In the genomic region with DNA sequence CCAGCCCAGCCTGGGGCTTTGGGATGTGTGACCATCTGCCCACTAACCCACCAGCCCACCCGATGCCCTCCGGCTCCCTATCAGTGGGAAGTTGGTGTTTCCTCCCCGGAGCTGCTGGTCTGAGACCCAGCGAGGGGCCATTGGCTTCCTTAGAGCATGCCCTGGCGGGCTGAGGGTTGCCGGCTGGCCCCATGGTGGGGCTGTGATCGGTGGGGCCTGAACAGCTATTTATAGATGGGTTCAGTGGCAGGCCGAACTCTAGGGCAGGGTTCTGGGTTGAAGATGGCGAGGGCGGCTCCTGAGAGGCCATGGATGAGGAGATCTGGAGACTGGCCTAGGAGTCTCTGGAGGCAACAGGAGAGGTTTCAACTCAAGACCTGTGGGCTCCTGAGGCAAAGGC, we compare ENCODE assay signal across 10 mouse cellular contexts. TPM values are rescaled to one million over a fixed set of nuclear protein-coding genes. Genes with fewer than 3 reads are reported as not detected.
DNase-seq lines count a peak whose midpoint lies in the region; ATAC-seq and TF ChIP-seq lines count a peak whose summit lies in the region.
"Had no signal": no experiment of that assay in that cellular context is flagged by ENCODE, and none has a peak within 500 bp of the region (broad histone marks: within the 10 kb centered on the region; RNA-seq: fewer than 3 reads in every experiment).

No protein-coding gene starts in this region.

- peak overlapping the region; percentile 2; the same call in 1 of the 2 replicates for H3K4me3 ChIP-seq in heart, embryonic 16.5 days (ENCODE audit: low read length)
- peak overlapping the region; percentile 18 for H3K4me3 ChIP-seq in thymus, adult 2 months (ENCODE audit: control insufficient read depth, insufficient read depth, low read length)
- peak overlapping the region; percentile 50 for H3K4me3 ChIP-seq in liver, embryonic 16.5 days (ENCODE audit: low read depth, low read length)
- no peak overlapping the region for H3K4me3 ChIP-seq in midbrain, embryonic 15.5 days
- no peak overlapping the region for H3K4me3 ChIP-seq in hindbrain, embryonic 12.5 days
- H3K4me3 ChIP-seq: limb, embryonic 15.5 days had no signal

- DNase-seq in heart, adult 18-20 months: no peak
- no peak for DNase-seq in thymus, adult 2 months
- no peak for DNase-seq in thymus, postnatal 4 days
- no peak for DNase-seq in ovary, adult 18-20 months (ENCODE audit: low spot score)

- peak overlapping the region; percentile 5; the same call in 1 of the 2 replicates for H3K9ac ChIP-seq in heart, embryonic 16.5 days (ENCODE audit: low read length)
- peak overlapping the region; percentile 50 for H3K9ac ChIP-seq in liver, embryonic 16.5 days (ENCODE audit: low read depth, low read length)
- no peak overlapping the region for H3K9ac ChIP-seq in midbrain, embryonic 15.5 days
- no peak overlapping the region for H3K9ac ChIP-seq in hindbrain, embryonic 12.5 days
- H3K9ac ChIP-seq: limb, embryonic 15.5 days had no signal

- TF ChIP-seq CTCF in thymus, adult 2 months (IDR thresholded peaks at IDR 0.05; ENCODE audit: borderline replicate concordance, control insufficient read depth, extremely low read depth, insufficient read depth, low read length, poor library complexity): no peak

- no peak for ATAC-seq in heart, embryonic 16.5 days (replicated peaks; ENCODE audit: extremely low read depth, insufficient read depth, low FRiP score)
- no peak; the same call in 1 of the 2 replicates for ATAC-seq in liver, embryonic 16.5 days (ENCODE audit: low read depth)
- no peak for ATAC-seq in midbrain, embryonic 15.5 days (replicated peaks)
- no peak for ATAC-seq in hindbrain, embryonic 12.5 days (ENCODE audit: low FRiP score)
- ATAC-seq: activated CD4-positive, CD25-positive, alpha-beta regulatory T cell, adult 4 months had no signal

- 47% methylated on average over 10 of the region's 10 CpGs for WGBS in heart, embryonic 16.5 days
- 51% methylated on average over 10 of the region's 10 CpGs for WGBS in thymus, adult 2 months
- 39% methylated on average over 10 of the region's 10 CpGs for WGBS in liver, embryonic 16.5 days (ENCODE audit: insufficient replicate concordance)
- 80% methylated on average over 10 of the region's 10 CpGs for WGBS in midbrain, embryonic 15.5 days
- WGBS in hindbrain, embryonic 12.5 days: 80% methylated on average over 10 of the region's 10 CpGs

- H3K4me2 ChIP-seq in heart, embryonic 16.5 days (ENCODE audit: low read depth, low read length): no peak overlapping the region
- peak overlapping the region; percentile 19; the same call in 1 of the 2 replicates for H3K4me2 ChIP-seq in liver, embryonic 16.5 days (ENCODE audit: low read depth, low read length)
- H3K4me2 ChIP-seq in midbrain, embryonic 15.5 days: no peak overlapping the region
- no peak overlapping the region for H3K4me2 ChIP-seq in hindbrain, embryonic 12.5 days (replicated peaks)
- H3K4me2 ChIP-seq: limb, embryonic 15.5 days had no signal

- no peaks in the 10 kb centered on the region for H3K27me3 ChIP-seq in heart, embryonic 16.5 days (ENCODE audit: control insufficient read depth, insufficient read depth, low read length)
- no peaks in the 10 kb centered on the region for H3K27me3 ChIP-seq in thymus, adult 2 months (ENCODE audit: control insufficient read depth, insufficient read depth, low read length)
- H3K27me3 ChIP-seq in liver, embryonic 16.5 days (ENCODE audit: control insufficient read depth, insufficient read depth, low read depth, low read length): peaks cover 2% of the 10 kb centered on the region; the same call in 1 of the 2 replicates
- H3K27me3 ChIP-seq in midbrain, embryonic 15.5 days (replicated peaks): no peaks in the 10 kb centered on the region
- no peaks in the 10 kb centered on the region for H3K27me3 ChIP-seq in hindbrain, embryonic 12.5 days

- no peak for TF ChIP-seq POLR2A in thymus, adult 2 months (IDR thresholded peaks at IDR 0.05; ENCODE audit: control insufficient read depth, extremely low read depth, insufficient read depth, low read length, poor library complexity)

- H3K9me3 ChIP-seq in heart, embryonic 16.5 days (replicated peaks; ENCODE audit: control insufficient read depth, low read length): no peaks in the 10 kb centered on the region
- H3K9me3 ChIP-seq in liver, embryonic 16.5 days (replicated peaks; ENCODE audit: control insufficient read depth, low read length): no peaks in the 10 kb centered on the region
- no peaks in the 10 kb centered on the region for H3K9me3 ChIP-seq in midbrain, embryonic 15.5 days
- no peaks in the 10 kb centered on the region for H3K9me3 ChIP-seq in hindbrain, embryonic 12.5 days (replicated peaks)
- H3K9me3 ChIP-seq: limb, embryonic 15.5 days had no signal

- H3K4me1 ChIP-seq in heart, embryonic 16.5 days (ENCODE audit: control insufficient read depth, insufficient read depth, low read length): 0 out of 2 replicates have a peak, but pooled peaks cover 6% of the 10 kb centered on the region
- H3K4me1 ChIP-seq in thymus, adult 2 months (replicated peaks; ENCODE audit: control insufficient read depth, insufficient read depth, low read length): peaks cover 4% of the 10 kb centered on the region; the same call in 1 of the 2 replicates
- H3K4me1 ChIP-seq in liver, embryonic 16.5 days (ENCODE audit: control insufficient read depth, low read depth, low read length): peaks cover 23% of the 10 kb centered on the region
- no peaks in the 10 kb centered on the region for H3K4me1 ChIP-seq in midbrain, embryonic 15.5 days
- no peaks in the 10 kb centered on the region for H3K4me1 ChIP-seq in hindbrain, embryonic 12.5 days

- H3K27ac ChIP-seq in heart, embryonic 16.5 days (ENCODE audit: low read length): no peak overlapping the region
- no peak overlapping the region for H3K27ac ChIP-seq in thymus, adult 2 months (ENCODE audit: control insufficient read depth, insufficient read depth, low read length)
- H3K27ac ChIP-seq in liver, embryonic 16.5 days (ENCODE audit: low read length): peak overlapping the region; percentile 52; the same call in 1 of the 2 replicates
- H3K27ac ChIP-seq in midbrain, embryonic 15.5 days: no peak overlapping the region
- no peak overlapping the region for H3K27ac ChIP-seq in hindbrain, embryonic 12.5 days
- H3K27ac ChIP-seq: limb, embryonic 15.5 days had no signal

- H3K36me3 ChIP-seq in heart, embryonic 16.5 days (ENCODE audit: control insufficient read depth, insufficient read depth): no peaks in the 10 kb centered on the region
- H3K36me3 ChIP-seq in thymus, adult 2 months (ENCODE audit: control insufficient read depth, insufficient read depth, low read length): no peaks in the 10 kb centered on the region
- no peaks in the 10 kb centered on the region for H3K36me3 ChIP-seq in liver, embryonic 16.5 days (ENCODE audit: control insufficient read depth, insufficient read depth)
- H3K36me3 ChIP-seq in midbrain, embryonic 15.5 days (replicated peaks): no peaks in the 10 kb centered on the region
- H3K36me3 ChIP-seq in hindbrain, embryonic 12.5 days: no peaks in the 10 kb centered on the region
- H3K36me3 ChIP-seq: limb, embryonic 15.5 days had no signal

RNA-seq across cellular contexts. Expression of a gene that starts 14.8 kb away (rescaled TPM):
- polyA plus RNA-seq in heart, embryonic 16.5 days (2015; fragmentation: Nextera tagmentation; extraction: Ambion mirVana): 3.6 and 5.2 TPM in 2 replicates
- 1 to 10 TPM; 4.0 to 5.0 TPM for total RNA-seq in heart, adult 18-20 months (2021)
- 53.6 and 55.7 TPM in 2 replicates for polyA plus RNA-seq in thymus, adult 2 months (2012; rRNA removed)
- 16.6 and 18.2 TPM in 2 replicates for polyA plus RNA-seq in liver, embryonic 16.5 days (2015; fragmentation: Nextera tagmentation; extraction: Ambion mirVana)
- 3.3 and 4.2 TPM in 2 replicates for polyA plus RNA-seq in midbrain, embryonic 15.5 days (2015; fragmentation: Nextera tagmentation; extraction: Ambion mirVana)
- 4.2 and 4.6 TPM in 2 replicates for polyA plus RNA-seq in hindbrain, embryonic 12.5 days (2016; fragmentation: Nextera tagmentation; extraction: Ambion mirVana)
- polyA plus RNA-seq: activated CD4-positive, CD25-positive, alpha-beta regulatory T cell, adult 4 months had no signal

RNA-seq across cellular contexts. Expression of a gene that starts 20.9 kb away (rescaled TPM):
- 1,022 and 1,203 TPM in 2 replicates for polyA plus RNA-seq in heart, embryonic 16.5 days (2015; fragmentation: Nextera tagmentation; extraction: Ambion mirVana)
- total RNA-seq in heart, adult 18-20 months (2021): 1,000 to 10,000 TPM; 1,572 to 1,905 TPM
- 2.4 and 57.9 TPM in 2 replicates for polyA plus RNA-seq in thymus, adult 2 months (2012; rRNA removed)
- polyA plus RNA-seq in liver, embryonic 16.5 days (2015; fragmentation: Nextera tagmentation; extraction: Ambion mirVana): 0.07 and 0.08 TPM in 2 replicates
- polyA plus RNA-seq in midbrain, embryonic 15.5 days (2015; fragmentation: Nextera tagmentation; extraction: Ambion mirVana): 0.05 and 0.41 TPM in 2 replicates
- 0.28 and 0.30 TPM in 2 replicates for polyA plus RNA-seq in hindbrain, embryonic 12.5 days (2016; fragmentation: Nextera tagmentation; extraction: Ambion mirVana)
- polyA plus RNA-seq: activated CD4-positive, CD25-positive, alpha-beta regulatory T cell, adult 4 months had no signal

RNA-seq across cellular contexts. Expression of a gene that starts 26.8 kb away (rescaled TPM):
- polyA plus RNA-seq in heart, embryonic 16.5 days (2015; fragmentation: Nextera tagmentation; extraction: Ambion mirVana): 56.9 and 61.3 TPM in 2 replicates
- total RNA-seq in heart, adult 18-20 months (2021): 10 to 100 TPM; 20.0 to 26.2 TPM
- polyA plus RNA-seq in thymus, adult 2 months (2012; rRNA removed): 45.8 and 59.0 TPM in 2 replicates
- polyA plus RNA-seq in liver, embryonic 16.5 days (2015; fragmentation: Nextera tagmentation; extraction: Ambion mirVana): 10.4 and 12.2 TPM in 2 replicates
- 35.7 and 36.8 TPM in 2 replicates for polyA plus RNA-seq in midbrain, embryonic 15.5 days (2015; fragmentation: Nextera tagmentation; extraction: Ambion mirVana)
- polyA plus RNA-seq in hindbrain, embryonic 12.5 days (2016; fragmentation: Nextera tagmentation; extraction: Ambion mirVana): 32.6 and 36.1 TPM in 2 replicates

RNA-seq across cellular contexts. Expression of a gene that starts 43.2 kb away (rescaled TPM):
- 239 and 255 TPM in 2 replicates for polyA plus RNA-seq in heart, embryonic 16.5 days (2015; fragmentation: Nextera tagmentation; extraction: Ambion mirVana)
- total RNA-seq in heart, adult 18-20 months (2021): 100 to 1,000 TPM; 231 to 257 TPM
- 103 and 114 TPM in 2 replicates for polyA plus RNA-seq in thymus, adult 2 months (2012; rRNA removed)
- polyA plus RNA-seq in liver, embryonic 16.5 days (2015; fragmentation: Nextera tagmentation; extraction: Ambion mirVana): 130 and 133 TPM in 2 replicates
- polyA plus RNA-seq in midbrain, embryonic 15.5 days (2015; fragmentation: Nextera tagmentation; extraction: Ambion mirVana): 226 and 233 TPM in 2 replicates
- 274 and 282 TPM in 2 replicates for polyA plus RNA-seq in hindbrain, embryonic 12.5 days (2016; fragmentation: Nextera tagmentation; extraction: Ambion mirVana)

Comparison
In these comparisons a context has a peak if more than half of its experiments do, and no peak if none do; other contexts are left out.
1. H3K4me3 ChIP-seq: peak in heart, embryonic 16.5 days (single experiment), thymus, adult 2 months (single experiment) and liver, embryonic 16.5 days (single experiment); none in midbrain, embryonic 15.5 days (single experiment) and hindbrain, embryonic 12.5 days (single experiment).
2. H3K9ac ChIP-seq: peak in heart, embryonic 16.5 days (single experiment) and liver, embryonic 16.5 days (single experiment); none in midbrain, embryonic 15.5 days (single experiment) and hindbrain, embryonic 12.5 days (single experiment).